16 mouse cellular contexts compared by ENCODE assay signal in the genomic region with DNA sequence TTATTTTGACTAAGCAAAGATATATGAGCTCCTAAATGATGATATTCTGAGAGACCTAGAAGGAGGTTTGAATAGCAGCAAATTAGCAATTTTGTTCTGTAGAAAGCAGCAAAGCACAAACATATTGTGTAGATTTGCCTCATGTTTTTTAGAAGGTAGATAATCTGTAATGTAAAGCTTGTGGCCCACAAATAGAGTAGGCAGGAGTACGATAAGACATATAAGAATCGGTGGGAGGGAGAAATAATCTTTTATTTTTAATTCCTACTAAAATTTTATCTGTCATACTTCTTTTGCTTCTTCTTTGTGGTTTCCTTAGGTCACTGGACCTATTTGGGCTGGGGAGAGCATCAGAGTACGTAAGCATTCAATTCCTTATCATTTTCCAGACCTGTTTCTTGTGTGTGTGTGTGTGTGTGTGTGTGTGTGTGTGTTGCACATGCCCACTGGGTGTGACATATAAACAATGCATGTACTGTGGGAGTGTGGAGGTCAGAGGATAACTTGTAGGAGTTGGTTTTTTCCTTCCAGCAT.
DNase-seq lines count a peak whose midpoint lies in the region; TF ChIP-seq lines count a peak whose summit lies in the region.
"Had no signal": no experiment of that assay in that cellular context is flagged by ENCODE, and none has a peak within 500 bp of the region (broad histone marks: within the 10 kb centered on the region; RNA-seq: fewer than 3 reads in every experiment).

No protein-coding gene starts in this region.

- no peak for TF ChIP-seq RAD21 in MEL (IDR thresholded peaks at IDR 0.05; ENCODE audit: low read depth, low read length)

- H3K9me3 ChIP-seq in MEL (replicated peaks; ENCODE audit: insufficient read depth, low read length) = no peaks in the 10 kb centered on the region
- H3K9me3 ChIP-seq: G1E had no signal

- no peak overlapping the region for H3K4me3 ChIP-seq in MEL (ENCODE audit: control insufficient read depth in 1 of 2, insufficient read depth in 1 of 2, low read depth in 2 of 2, low read length in 2 of 2)

- TF ChIP-seq CTCF in MEL (IDR thresholded peaks at IDR 0.05 in 2 of 3, conservative IDR thresholded peaks at IDR 0.05 in 1 of 3; ENCODE audit: control insufficient read depth in 1 of 3, insufficient read depth in 1 of 3, low read depth in 2 of 3, low read length in 3 of 3, poor library complexity in 1 of 3, severe bottlenecking in 1 of 3) = no peak

- H3K36me3 ChIP-seq in MEL (ENCODE audit: control insufficient read depth in 1 of 2, insufficient read depth in 2 of 2, low read length in 2 of 2) = peaks cover 0 to 60% of the 10 kb centered on the region in 2 experiments; a peak in 2 of 4 replicates
- H3K36me3 ChIP-seq: G1E had no signal

- H3K9ac ChIP-seq in MEL (ENCODE audit: control insufficient read depth, low read depth, low read length, poor library complexity, severe bottlenecking) = no peak overlapping the region

- peaks cover 38 to 47% of the 10 kb centered on the region in 2 experiments for H3K4me1 ChIP-seq in MEL (ENCODE audit: control insufficient read depth in 1 of 2, insufficient read depth in 2 of 2, low read length in 2 of 2)

- no peaks in the 10 kb centered on the region for H3K79me2 ChIP-seq in MEL (ENCODE audit: control insufficient read depth, insufficient read depth, low read length, poor library complexity)

- TF ChIP-seq POLR2A in MEL (IDR thresholded peaks at IDR 0.05; ENCODE audit: control insufficient read depth in 1 of 2, insufficient read depth in 1 of 2, low read depth in 1 of 2, low read length in 2 of 2, poor library complexity in 1 of 2) = no peak

- peak; percentile 62 to 74; a peak in 3 of 4 replicates for TF ChIP-seq EP300 in MEL (IDR thresholded peaks at IDR 0.05; ENCODE audit: low read depth in 1 of 2, low read length in 2 of 2)

- no peaks in the 10 kb centered on the region for H3K27me3 ChIP-seq in MEL (ENCODE audit: control insufficient read depth in 1 of 2, insufficient read depth in 2 of 2, low read length in 2 of 2)
- H3K27me3 ChIP-seq: Patski had no signal

- H3K27ac ChIP-seq in MEL (ENCODE audit: control insufficient read depth, low read depth, low read length) = peak overlapping the region; percentile 66

- peak; percentile 44 for DNase-seq in MEL (ENCODE audit: low read depth, low spot score)
- no peak for DNase-seq in right cerebral cortex, adult 18-20 months
- DNase-seq: adrenal gland, adult 2 months; adrenal gland, adult 8-10 months; adrenal gland, postnatal 10 days; adrenal gland, postnatal 14 days; adrenal gland, postnatal 25 days; adrenal gland, postnatal 36 days; B cell, adult 2 months; cerebellum, adult 11 months; cerebellum, adult 11-12 months; cerebellum, adult 18-20 months; cerebellum, adult 2 months; cerebellum, adult 8-10 months had no signal

TF ChIP-seq in MEL, 35 proteins besides CTCF, POLR2A, EP300 and RAD21:
- TF ChIP-seq JUND (IDR thresholded peaks at IDR 0.05; ENCODE audit: low read depth, low read length) = no peak
- no peak for TF ChIP-seq ZMIZ1 (IDR thresholded peaks at IDR 0.05; ENCODE audit: low read depth, low read length)
- no peak for TF ChIP-seq MAX (IDR thresholded peaks at IDR 0.05; ENCODE audit: low read length)
- TF ChIP-seq ETS1 (IDR thresholded peaks at IDR 0.05; ENCODE audit: low read depth, low read length) = peak; percentile 71
- TF ChIP-seq ELF1 (IDR thresholded peaks at IDR 0.05; ENCODE audit: low read depth, low read length) = no peak
- TF ChIP-seq TBP (IDR thresholded peaks at IDR 0.05; ENCODE audit: low read depth, low read length) = no peak
- TF ChIP-seq MYB (IDR thresholded peaks at IDR 0.05; ENCODE audit: low read depth, low read length) = no peak
- TF ChIP-seq USF1 (IDR thresholded peaks at IDR 0.05; ENCODE audit: low read depth, low read length) = no peak
- no peak for TF ChIP-seq POLR2AphosphoS2 (IDR thresholded peaks at IDR 0.05; ENCODE audit: low read length)
- TF ChIP-seq MAZ (IDR thresholded peaks at IDR 0.05; ENCODE audit: low read depth, low read length) = no peak; the same call in 1 of the 2 replicates
- TF ChIP-seq MXI1 (IDR thresholded peaks at IDR 0.05; ENCODE audit: low read depth, low read length) = peak; percentile 31; the same call in 1 of the 2 replicates
- peak; percentile 75 for TF ChIP-seq RCOR1 (IDR thresholded peaks at IDR 0.05; ENCODE audit: low read depth, low read length)
- no peak for TF ChIP-seq CHD2 (IDR thresholded peaks at IDR 0.05; ENCODE audit: low read length)
- no peak for TF ChIP-seq TAL1 (IDR thresholded peaks at IDR 0.05; ENCODE audit: low read length)
- no peak for TF ChIP-seq CHD1 (IDR thresholded peaks at IDR 0.05; ENCODE audit: low read depth, low read length)
- no peak for TF ChIP-seq SMC3 (IDR thresholded peaks at IDR 0.05; ENCODE audit: low read depth, low read length)
- no peak for TF ChIP-seq ZKSCAN1 (IDR thresholded peaks at IDR 0.05; ENCODE audit: low read depth, low read length)
- TF ChIP-seq GATA1 (IDR thresholded peaks at IDR 0.05; ENCODE audit: low read depth, low read length) = peak; percentile 47
- no peak for TF ChIP-seq E2F4 (IDR thresholded peaks at IDR 0.05; ENCODE audit: borderline replicate concordance, low read depth, low read length)
- no peak for TF ChIP-seq POLR2AphosphoS5 (IDR thresholded peaks at IDR 0.05; ENCODE audit: borderline replicate concordance, low read depth, low read length)
- TF ChIP-seq MEF2A (IDR thresholded peaks at IDR 0.05; ENCODE audit: extremely low read depth, insufficient replicate concordance, low read depth, low read length, poor library complexity, severe bottlenecking) = 0 out of 2 replicates have a peak, but pooled peaks have one; percentile 62
- no peak for TF ChIP-seq ZC3H11A (IDR thresholded peaks at IDR 0.05; ENCODE audit: low read depth, low read length)
- no peak; the same call in 1 of the 2 replicates for TF ChIP-seq BHLHE40 (IDR thresholded peaks at IDR 0.05; ENCODE audit: borderline replicate concordance, low read depth, low read length)
- peak; percentile 18; the same call in 1 of the 2 replicates for TF ChIP-seq MYC (IDR thresholded peaks at IDR 0.05; ENCODE audit: low read depth, low read length)
- TF ChIP-seq KAT2A (conservative IDR thresholded peaks at IDR 0.05; ENCODE audit: low read depth, low read length) = no peak
- TF ChIP-seq HCFC1 (IDR thresholded peaks at IDR 0.05; ENCODE audit: low read depth, low read length) = no peak
- TF ChIP-seq NELFE (IDR thresholded peaks at IDR 0.05; ENCODE audit: low read depth, low read length) = no peak
- 0 out of 2 replicates have a peak, but pooled peaks have one; percentile 31 for TF ChIP-seq MAFK (IDR thresholded peaks at IDR 0.05; ENCODE audit: borderline replicate concordance, low read depth, low read length)
- TF ChIP-seq TCF12 (IDR thresholded peaks at IDR 0.05; ENCODE audit: low read depth, low read length) = peak; percentile 48; the same call in 1 of the 2 replicates
- no peak for TF ChIP-seq GABPA (IDR thresholded peaks at IDR 0.05; ENCODE audit: low read depth, low read length)
- TF ChIP-seq SIN3A (IDR thresholded peaks at IDR 0.05; ENCODE audit: low read length) = no peak
- TF ChIP-seq UBTF (IDR thresholded peaks at IDR 0.05; ENCODE audit: borderline replicate concordance, insufficient read depth, low read depth, low read length) = 0 out of 2 replicates have a peak, but pooled peaks have one; percentile 28
- TF ChIP-seq NRF1 (IDR thresholded peaks at IDR 0.05; ENCODE audit: insufficient read depth, low read depth, low read length, poor library complexity, severe bottlenecking) = peak; percentile 27; the same call in 1 of the 2 replicates
- no peak; the same call in 1 of the 2 replicates for TF ChIP-seq ZNF384 (IDR thresholded peaks at IDR 0.05; ENCODE audit: low read depth, low read length)
